Mouse (Mus musculus) thymus, postnatal 36 days (tissue): Measurements from ENCODE around the gene Atg16l1.

Source experiments
- DNase-seq, 2 experiments: peaks; one replicate each; pipeline ENCODE4 v3.0.0; 2022; ENCODE audit warnings: mixed read lengths in 2 of 2

Gene Atg16l1

DNA sequence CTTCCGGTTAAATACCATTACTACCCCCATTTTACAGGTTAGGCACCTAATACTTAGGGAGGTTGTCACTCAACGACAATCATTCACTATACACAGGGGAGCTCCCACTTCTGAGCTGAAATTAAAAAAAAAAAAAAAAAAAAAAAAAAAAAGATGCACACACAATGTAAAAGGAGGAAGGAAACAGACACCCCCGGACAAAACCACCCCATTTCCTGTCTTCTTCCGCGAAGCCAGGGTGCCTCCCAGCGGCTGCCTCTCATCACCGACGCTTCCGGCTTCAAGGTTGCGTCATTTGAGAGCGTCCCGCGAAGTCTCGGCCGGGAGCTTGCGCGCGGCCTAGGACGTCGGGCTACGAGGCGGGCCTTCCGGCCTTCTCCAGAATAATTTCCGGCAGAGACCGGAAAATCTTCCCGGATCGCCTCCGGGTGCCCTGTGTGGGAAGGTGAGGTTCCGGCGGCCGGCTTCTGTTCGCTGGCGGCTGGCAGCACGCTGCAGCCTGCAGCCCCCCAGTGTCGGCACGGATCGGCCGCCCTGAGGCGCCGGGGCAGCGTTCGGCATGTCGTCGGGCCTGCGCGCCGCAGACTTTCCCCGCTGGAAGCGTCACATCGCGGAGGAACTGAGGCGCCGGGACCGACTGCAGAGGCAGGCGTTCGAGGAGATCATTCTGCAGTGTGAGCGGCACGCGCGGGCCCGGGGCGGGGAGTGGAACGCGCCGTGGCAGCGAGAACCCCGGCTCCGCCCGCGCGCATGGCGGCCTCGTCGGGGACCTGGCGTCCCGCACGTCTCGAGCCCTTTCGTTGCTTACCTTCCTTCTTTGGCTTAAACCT is at the start of gene Atg16l1:
Atg16l1 (plus strand) TSS at position 230 of the 830 bp plus-strand sequence.
- DNase-seq, result peak; percentile 92 to 96

DNA sequence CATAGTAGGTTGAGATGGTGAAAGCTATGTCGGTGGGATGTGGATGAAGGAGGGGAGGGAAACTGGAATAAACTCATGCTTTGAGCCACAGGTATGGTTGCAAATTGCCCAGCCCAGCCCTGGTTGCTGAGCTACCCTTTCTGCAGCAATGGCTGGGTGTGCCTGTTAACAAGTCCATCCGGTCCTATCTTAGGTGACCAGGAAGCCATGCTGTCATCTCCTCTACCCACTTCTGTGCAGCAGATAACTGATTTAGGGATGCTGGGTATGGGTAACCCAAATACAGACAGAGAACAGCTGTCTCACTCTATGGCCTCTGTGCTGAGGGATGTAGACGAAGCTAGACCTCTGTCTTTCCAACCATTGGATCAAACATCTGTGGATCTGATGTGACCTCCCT is 49.3 kb upstream of the Atg16l1 start:
- DNase-seq, result no peak

DNA sequence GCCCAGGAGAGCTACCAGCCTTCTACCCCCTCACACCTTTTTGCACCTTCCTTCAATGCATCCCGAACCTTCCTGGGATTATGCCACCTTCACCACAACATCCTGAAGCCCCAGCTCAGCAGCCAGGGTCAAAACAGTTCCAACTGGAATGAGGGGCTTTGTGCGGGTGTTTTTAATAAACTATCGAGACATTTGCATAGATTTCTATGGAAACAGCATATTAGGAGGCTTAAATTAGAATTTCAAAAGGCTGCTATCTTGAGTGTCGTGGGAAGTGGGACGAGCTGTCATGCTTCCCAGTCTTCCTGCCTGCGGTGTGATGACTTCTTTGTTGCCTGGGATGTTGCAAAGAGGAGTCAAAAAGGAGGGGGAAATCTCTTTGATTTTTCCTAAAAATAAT is 46.6 kb upstream of the Atg16l1 start:
- no peak for DNase-seq

DNA sequence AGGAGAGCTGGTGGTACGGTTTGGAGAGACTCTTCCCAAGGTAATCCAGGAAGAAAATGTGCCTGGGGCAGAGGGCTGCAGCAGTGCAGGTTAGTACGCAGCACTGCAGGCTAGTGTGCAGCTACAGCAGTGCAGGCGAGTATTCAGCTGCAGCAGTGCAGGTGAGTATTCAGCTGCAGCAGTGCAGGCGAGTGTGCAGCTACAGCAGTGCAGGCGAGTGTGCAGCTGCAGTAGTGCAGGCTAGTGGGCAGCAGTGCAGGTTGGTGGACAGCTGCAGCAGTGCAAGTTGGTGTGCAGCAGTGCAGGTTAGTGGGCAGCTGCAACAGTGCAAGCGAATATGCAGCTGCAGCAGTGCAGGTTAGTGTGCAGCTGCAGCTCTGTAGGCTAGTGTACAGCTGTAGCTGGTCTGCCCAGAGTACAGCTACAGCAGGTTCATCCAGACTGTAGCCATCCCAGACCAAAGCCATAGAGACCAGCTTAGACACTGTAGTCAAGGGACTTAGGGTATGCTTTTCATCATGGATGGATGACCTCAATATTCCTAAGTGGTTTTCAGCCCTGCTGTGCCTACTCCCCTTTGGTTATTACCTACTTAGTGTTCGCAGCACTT is 45.9 kb upstream of the Atg16l1 start:
- no peak for DNase-seq

DNA sequence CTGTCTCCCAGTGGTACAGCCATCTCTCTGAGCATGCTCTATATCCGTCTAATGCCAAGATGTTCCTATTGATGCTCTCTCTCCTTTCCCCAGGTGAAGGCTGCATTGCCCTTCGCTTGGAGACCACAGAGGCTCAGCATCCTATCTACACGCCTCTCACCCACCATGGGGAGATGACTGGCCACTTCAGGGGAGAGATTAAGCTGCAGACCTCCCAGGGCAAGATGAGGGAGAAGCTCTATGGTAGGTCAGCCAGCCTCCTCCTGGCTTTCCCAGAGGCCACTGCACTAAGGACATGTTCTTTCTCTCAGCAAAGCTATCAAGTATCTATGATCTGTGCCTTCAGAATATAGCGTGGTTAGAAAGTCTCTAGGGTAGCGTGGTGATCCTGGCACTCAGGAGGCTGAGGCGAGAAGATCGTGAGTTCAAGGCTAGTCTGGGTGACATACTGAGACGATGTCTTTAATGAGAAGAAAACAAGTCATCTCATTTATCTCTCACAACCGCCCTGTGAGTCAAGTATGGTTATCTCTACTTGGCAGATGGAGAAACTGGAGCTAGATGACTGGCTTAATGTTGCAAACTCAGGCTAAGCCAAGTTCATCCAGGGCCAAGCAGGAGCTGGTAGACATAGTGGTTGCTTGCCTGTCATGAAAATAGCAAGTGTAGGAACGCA is 43.6 kb upstream of the Atg16l1 start:
- no peak for DNase-seq

DNA sequence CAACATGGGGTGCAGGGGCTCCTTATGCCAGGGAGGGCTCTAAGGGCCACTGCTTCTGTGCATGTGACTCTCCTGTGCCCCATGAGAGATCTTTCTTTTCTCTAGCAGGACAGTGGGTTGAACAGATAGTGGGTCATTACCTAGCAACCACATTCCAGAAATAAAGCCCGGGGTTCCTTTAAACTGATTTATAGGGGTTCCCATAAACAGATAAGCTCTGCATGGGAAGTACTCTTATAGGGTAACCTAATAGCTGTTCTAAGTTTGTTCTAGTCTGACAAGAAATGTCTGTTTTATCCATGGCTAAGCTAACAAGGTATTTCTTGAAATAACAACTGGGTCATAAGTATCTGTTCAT is 43.1 kb upstream of the Atg16l1 start:
- no peak for DNase-seq

DNA sequence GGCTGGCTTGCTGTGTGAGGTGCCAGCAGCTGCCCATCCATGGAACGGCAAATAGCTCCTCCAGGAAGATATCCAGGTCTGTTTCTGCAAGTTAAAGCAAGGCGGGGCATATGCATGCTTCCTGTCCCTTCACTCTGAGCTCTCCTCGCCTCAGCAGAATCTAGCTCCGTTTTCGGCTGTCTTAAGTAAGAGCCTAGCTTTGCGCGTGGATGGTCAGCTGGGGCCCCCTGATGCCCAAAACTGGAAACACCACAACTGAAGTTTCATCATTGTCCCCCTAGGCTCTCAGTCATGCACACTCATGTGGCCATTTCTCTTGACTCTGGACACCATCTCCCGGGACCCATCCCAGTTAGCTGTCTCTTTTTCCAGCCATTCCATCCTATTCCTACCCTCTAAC is 34.3 kb upstream of the Atg16l1 start:
- DNase-seq, result no peak

DNA sequence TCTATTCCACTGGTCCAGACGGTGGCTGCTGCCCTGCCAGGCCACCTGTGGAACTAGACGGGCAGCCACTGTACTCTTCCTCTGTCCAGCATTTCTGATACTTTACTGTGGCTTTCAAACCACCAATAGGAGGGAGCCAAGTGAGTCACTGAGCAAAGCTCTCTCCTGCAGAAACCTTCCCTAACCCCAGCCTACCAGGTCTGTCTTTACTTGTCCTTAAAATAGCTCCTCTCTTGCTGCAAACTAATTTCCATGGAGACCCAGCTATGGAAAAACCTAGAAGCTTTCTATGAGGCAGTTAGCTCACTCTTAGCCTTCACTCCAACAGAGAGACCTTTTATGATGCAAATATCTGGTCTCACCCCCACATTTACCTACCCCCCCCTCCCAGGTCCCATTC is 33.6 kb upstream of the Atg16l1 start:
- no peak for DNase-seq

DNA sequence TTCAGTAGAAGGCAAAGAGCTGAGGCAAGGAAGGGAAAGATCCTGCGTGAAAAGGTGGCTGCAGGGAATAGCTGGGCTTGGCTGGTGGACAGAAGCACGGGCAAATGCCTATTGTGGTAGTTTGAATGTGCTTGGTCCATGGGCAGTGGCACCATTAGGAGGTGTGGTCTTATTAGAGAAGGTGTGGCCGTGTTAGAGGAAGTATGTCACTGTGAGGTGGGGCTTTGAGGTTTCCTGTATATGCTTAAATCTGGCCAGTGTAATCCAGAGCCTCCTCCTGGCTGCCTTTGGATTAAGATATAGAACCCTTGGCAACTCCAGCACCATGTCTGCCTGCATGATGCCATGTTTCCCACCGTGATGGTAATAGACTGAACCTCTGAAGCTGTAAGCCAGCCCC is 32.3 kb upstream of the Atg16l1 start:
- DNase-seq, result no peak

DNA sequence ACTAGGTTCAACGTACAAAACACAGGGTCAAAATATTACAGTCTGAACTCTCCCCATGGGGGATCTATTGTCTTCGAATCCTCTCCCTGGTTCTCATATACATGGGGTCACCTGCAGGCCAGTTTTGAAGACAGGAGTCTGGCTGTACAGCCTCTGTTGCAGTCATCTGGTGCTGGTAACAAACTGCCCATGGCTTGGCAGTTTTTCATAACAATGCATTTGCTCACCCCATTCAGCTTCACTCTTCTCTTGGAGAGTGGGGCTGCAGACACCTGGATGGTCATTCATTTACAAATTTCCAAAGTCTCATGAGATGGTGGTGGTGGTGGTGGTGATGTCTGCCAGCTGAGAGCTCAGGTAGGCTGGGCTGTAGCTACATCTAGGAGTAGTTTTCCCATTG is 26.6 kb upstream of the Atg16l1 start:
- no peak for DNase-seq

DNA sequence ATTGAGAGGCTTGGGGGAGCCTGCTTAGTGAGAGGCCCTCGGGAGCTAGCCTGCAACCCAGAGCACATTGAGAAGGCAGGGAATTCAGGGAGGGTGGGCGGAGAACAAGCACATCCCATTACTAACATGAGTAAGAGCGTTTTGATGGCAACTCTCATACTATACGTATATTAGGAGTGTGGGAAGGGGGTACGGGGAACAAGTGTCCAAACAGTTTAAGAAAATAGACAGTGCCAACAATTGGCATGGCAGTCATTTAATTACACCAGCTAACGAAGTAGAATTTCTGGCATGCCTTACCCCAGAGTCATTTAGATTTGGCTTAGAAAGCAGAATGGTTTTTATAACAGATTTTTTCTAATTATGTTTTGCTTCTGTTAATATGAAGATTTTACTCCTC is 25.8 kb upstream of the Atg16l1 start:
- no peak for DNase-seq

DNA sequence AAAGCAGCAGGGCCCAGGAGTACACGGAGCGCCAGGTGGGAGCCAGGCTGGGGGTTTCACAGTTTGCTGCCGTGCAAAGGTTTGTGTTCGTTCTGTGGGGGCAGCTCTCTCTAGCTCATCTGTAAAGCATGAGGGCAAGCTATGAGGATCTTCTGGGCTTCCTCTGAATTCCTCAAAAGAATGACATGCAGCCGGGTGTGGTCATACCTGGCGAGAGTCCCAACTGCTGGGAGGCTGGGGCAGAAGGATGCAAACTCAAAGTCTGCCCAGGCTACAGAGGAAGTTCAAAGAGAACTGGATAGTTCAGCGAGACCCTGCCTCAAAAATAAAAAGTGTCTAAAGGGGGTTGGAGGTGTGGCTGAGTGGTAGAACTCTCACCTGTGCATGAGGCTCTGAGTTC is 25.4 kb upstream of the Atg16l1 start:
- DNase-seq, result no peak

DNA sequence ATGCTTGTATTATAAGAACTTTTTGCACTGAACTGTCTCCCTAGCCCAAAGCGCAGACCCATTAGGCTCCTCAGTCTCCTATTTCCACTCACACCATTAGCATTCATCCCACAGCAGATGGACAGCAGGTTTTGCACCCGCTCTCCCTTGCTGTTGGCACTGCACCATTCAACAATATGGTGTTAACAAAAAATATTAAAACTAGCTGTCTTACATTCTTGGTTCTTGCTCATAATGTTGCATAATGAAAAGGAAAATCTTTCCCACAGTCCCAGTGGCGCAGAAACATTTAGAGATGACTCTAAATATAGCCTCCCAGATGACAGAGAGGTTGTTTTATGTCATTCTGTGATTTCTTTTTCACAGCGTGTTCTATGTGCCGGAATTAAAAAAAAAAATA is 22.5 kb upstream of the Atg16l1 start:
- no peak for DNase-seq

DNA sequence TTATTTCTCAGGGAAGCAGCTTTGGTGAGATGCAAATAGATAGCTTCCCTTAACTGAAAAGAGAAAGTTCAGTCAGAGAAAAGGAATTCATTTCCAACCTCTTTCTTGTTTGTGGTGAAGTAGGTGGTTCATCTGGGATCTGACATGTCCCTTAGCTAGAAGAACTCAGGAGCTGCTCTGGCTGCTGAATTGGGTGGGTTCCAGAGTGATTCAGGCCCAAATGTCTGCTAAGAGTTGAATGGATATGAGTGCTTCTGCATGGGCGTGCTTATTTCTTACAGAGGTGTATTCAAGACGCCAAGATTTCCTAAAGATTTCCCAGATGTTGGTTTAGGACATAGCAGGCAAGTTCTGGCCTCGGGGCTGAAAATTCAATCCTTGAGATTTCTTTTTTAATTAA is 21.5 kb upstream of the Atg16l1 start:
- no peak for DNase-seq

DNA sequence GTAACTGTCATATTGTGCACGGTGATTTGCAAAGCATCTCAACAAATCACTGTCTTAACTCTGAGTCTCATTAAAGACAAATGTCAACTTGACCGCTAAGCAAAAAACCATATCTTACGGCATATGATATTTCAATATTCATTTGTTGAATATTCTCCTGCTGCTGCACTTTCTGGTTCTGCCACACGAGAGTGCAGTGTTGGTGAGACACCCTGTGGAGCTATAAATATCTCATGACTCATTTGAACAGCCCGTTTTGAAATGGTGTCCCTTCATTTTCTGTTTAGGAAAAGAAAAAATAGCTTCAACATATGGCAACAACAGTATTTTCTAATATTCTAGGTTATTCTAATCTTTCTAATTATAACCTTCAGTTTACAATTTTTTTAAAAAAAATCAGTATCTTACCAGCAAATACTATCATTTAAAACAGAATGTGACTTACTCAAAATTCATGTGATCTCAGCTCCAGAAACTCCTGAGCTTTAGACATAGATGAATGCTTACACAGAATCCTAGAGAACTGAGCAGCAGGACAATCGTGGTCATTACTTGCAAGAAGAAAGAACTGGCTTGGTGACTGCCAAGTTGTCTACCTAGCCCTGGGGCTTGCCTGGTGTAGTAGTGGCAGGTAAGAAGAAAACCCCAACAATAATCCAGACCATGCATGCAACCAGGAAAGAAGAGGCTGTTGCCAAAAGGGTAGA is 14.9 kb upstream of the Atg16l1 start:
- DNase-seq, result no peak

DNA sequence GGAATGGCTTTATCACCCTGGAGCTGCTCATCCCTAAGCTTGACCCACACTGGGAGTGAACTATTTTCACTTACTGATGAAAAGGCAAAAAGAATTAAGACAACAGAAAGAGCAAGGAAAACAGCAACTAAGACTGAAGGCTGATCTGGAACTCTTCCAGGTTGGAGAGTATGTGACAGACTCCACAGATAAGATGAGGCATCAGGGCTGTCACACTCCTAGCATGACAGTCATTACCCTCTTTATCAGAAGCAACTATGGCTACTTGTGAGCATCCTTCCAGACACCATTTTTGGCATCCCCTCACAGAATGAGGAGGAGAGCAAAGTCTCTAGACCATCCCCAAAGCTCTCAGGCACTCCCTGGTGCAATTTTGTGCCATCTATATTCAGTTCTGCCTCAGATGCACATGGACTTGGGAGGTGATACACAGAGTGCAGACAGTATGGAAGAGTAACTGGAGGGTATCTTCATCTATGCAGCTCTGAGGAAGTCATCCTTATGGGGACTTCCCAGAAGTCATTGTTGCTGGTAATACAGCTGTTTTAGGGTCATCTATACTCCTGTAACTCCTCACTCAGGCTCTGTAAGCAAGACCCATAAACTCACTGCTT is 6.2 kb upstream of the Atg16l1 start:
- no peak for DNase-seq

DNA sequence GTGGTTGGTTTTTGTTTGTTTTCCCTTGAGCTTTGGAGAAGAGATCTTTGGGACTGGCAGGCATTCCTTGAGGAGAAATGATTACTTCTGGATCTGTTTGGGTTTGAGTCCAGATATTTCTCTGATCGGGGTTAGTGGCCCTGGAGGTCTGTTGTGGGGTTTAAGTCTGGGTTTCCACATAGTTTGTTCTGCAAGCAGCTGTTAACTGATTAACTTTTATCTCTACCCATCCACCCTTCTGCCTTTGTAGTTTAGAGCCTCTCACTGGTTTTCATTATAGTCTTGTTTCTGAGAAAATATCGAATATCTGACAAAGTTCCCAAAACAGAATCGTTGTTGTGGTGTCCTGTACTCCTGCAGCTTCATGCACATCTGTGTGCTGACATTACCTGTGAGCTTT is 8.2 kb downstream of the Atg16l1 start:
- DNase-seq, result no peak

DNA sequence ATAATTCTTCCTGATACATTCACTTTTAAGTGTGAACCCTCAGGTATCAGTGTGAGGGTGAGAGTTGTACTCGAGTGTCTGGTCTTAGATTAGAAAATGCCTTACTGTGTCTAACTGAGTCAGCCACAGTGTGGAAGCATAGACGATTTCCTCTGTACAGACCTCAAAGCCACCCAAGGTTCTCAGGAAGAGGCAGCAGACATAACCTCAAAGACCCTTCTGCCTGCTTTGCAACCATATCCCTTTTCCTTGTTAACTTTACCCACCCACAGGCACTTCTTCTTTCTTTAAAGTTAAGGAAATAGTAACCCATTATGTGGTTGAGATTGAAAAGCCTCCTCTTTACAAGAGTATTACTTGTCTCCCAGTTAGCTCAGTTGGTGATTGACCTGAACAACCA is 10.1 kb downstream of the Atg16l1 start:
- no peak for DNase-seq

DNA sequence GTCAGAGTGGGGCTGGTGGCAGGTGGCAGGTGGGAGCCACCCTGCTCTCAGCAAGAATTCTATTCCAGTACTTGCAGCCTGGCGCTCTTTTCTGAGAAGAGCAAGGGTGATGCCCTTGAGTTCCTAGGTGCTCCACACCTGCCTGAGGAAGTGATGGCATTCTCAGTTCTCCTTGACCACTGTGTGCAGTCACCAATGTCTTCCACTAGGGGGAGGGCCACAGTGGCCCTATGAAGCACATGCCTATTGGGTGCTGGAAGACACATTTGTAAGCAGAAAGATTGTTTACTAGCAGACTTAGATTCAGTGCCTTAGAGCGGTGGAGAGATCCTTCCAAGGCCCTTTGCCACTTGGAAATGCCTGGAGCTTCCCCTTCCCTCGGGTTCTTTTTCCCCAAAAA is 10.6 kb downstream of the Atg16l1 start:
- DNase-seq, result peak; percentile 52 to 56

DNA sequence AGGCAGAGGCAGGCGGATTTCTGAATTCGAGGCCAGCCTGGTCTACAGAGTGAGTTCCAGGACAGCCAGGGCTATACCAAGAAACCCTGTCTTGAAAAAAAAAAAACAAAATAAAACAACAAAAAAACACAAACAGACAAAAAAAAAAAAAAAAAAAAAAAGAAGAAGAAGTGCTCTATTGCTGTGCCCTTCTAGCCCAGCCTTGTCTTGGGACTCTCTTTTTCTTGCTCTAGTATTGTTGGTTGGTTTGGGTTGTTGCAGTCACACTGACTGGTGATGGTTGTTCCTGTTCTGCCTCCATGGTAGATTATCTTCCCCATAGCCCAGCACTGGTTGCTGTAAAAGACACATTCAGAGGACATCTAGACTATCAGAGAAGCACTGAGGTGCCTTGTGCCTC is 13.6 kb downstream of the Atg16l1 start:
- DNase-seq, result no peak

DNA sequence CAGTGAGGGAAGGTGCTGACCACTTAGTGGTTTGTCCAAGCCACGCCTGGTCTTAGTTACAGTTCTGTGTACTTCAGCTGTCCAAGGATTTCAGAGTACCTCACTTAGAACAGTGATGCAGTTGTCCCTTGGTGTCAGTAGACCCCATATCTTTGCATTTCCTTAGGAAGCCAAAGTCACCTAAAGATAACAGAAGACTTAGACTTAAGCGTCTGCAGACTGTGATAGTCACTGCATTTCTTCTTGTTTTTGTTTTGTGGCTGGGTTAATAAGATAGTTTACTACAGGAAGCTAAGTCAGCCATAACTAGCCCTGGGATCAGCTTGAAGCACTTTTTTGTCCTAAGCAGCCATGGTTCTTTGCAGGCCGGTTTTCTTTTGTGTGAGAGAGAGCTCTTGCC is 14.8 kb downstream of the Atg16l1 start:
- DNase-seq, result no peak

DNA sequence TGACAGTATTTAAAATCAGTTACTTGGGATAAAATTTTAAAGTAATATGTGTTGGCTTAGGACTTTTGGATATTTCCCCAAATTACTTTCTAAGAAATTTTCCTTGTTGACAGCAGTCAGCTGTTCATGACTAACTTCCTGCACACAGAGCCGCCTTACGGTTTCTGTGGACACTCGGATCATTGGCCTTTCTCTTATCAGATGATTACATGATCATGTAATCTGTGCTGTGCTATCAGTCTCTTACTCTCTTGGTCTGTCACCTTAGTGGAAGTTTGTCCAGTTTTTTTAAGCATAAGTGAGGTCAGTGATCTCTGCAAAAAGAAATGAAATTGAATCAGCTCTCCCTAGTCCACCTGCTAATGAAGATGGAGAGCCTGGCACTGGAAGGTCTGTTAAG is 16.1 kb downstream of the Atg16l1 start:
- no peak for DNase-seq

DNA sequence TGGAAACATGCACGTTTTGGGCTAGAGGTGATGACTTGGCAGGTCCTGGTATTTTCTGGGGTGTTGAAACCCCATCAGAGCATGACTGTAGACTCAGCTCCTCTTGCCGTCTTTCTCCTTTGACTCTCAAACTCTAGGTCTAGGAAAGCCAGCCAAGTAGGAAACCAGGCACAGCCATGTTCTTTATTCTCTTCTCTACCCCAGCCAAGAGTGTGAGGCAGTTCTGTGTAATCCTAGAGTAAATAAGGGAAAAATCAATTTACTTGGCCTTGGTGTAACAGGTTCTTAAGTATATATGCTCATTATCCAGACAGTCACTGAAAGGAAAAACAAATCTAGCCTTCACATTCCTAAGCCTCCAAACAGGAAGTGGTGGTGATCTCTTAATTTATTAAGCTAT is 17.7 kb downstream of the Atg16l1 start:
- no peak for DNase-seq
